Mouse (Mus musculus): Measurements from ENCODE around the gene Cdh24. TPM values are rescaled to one million over a fixed set of nuclear protein-coding genes. Genes with fewer than 3 reads are reported as not detected.

The Cdh24 gene
- polyA plus RNA-seq, 1 experiment = not detected

Other genes starting within 250 kb of the Cdh24 start
- gene Slc7a7, start 223.6 kb downstream of the Cdh24 start, polyA plus RNA-seq (2012; ENCODE audit: insufficient read depth, insufficient read length, missing spikeins) = 0.52 and 1.8 TPM in 2 replicates
- gene Mrpl52, start 214.5 kb downstream of the Cdh24 start, polyA plus RNA-seq (2012; ENCODE audit: insufficient read depth, insufficient read length, missing spikeins) = 145 and 148 TPM in 2 replicates
- 10.8 and 10.9 TPM in 2 replicates for gene Mmp14, start 209.8 kb downstream of the Cdh24 start, polyA plus RNA-seq (2012; ENCODE audit: insufficient read depth, insufficient read length, missing spikeins)
- gene Lrp10, start 177.2 kb downstream of the Cdh24 start, polyA plus RNA-seq (2012; ENCODE audit: insufficient read depth, insufficient read length, missing spikeins) = 36.5 and 53.8 TPM in 2 replicates
- not detected in 2 replicates for gene Rem2, start 165.3 kb downstream of the Cdh24 start, polyA plus RNA-seq (2012; ENCODE audit: insufficient read depth, insufficient read length, missing spikeins)
- 20.4 and 25.8 TPM in 2 replicates for gene Prmt5, start 123.8 kb downstream of the Cdh24 start, polyA plus RNA-seq (2012; ENCODE audit: insufficient read depth, insufficient read length, missing spikeins)
- gene Haus4, start 86.7 kb downstream of the Cdh24 start, polyA plus RNA-seq (2012; ENCODE audit: insufficient read depth, insufficient read length, missing spikeins) = 4.1 and 6.8 TPM in 2 replicates
- 3.1 and 5.6 TPM in 2 replicates for gene Ajuba, start 63.8 kb downstream of the Cdh24 start, polyA plus RNA-seq (2012; ENCODE audit: insufficient read depth, insufficient read length, missing spikeins)
- 2.6 and 5.2 TPM in 2 replicates for gene 4931414P19Rik, start 35.4 kb downstream of the Cdh24 start, polyA plus RNA-seq (2012; ENCODE audit: insufficient read depth, insufficient read length, missing spikeins)
- 231 and 291 TPM in 2 replicates for gene Psmb5, start 23.3 kb downstream of the Cdh24 start, polyA plus RNA-seq (2012; ENCODE audit: insufficient read depth, insufficient read length, missing spikeins)
- gene Psmb11, start 19.9 kb downstream of the Cdh24 start, polyA plus RNA-seq (2012; ENCODE audit: insufficient read depth, insufficient read length, missing spikeins) = not detected in 2 replicates
- gene Gm17606, start 412 bp downstream of the Cdh24 start, polyA plus RNA-seq (2012; ENCODE audit: insufficient read depth, insufficient read length, missing spikeins) = not detected in 2 replicates
- 33.3 and 43.1 TPM in 2 replicates for gene 1700123O20Rik, start 44.9 kb upstream of the Cdh24 start, polyA plus RNA-seq (2012; ENCODE audit: insufficient read depth, insufficient read length, missing spikeins)
- 47.2 and 50.6 TPM in 2 replicates for gene Acin1, start 45.6 kb upstream of the Cdh24 start, polyA plus RNA-seq (2012; ENCODE audit: insufficient read depth, insufficient read length, missing spikeins)
- not detected in 2 replicates for gene Gm29776, start 57.5 kb upstream of the Cdh24 start, polyA plus RNA-seq (2012; ENCODE audit: insufficient read depth, insufficient read length, missing spikeins)
- not detected in 2 replicates for gene Cebpe, start 70.8 kb upstream of the Cdh24 start, polyA plus RNA-seq (2012; ENCODE audit: insufficient read depth, insufficient read length, missing spikeins)
- 2.4 and 2.8 TPM in 2 replicates for gene Slc7a8, start 140.6 kb upstream of the Cdh24 start, polyA plus RNA-seq (2012; ENCODE audit: insufficient read depth, insufficient read length, missing spikeins)
- 1.5 and 2.0 TPM in 2 replicates for gene Rnf212b, start 172.8 kb upstream of the Cdh24 start, polyA plus RNA-seq (2012; ENCODE audit: insufficient read depth, insufficient read length, missing spikeins)
- 3.3 and 4.6 TPM in 2 replicates for gene Homez, start 229.6 kb upstream of the Cdh24 start, polyA plus RNA-seq (2012; ENCODE audit: insufficient read depth, insufficient read length, missing spikeins)
- gene Ppp1r3e, start 236.2 kb upstream of the Cdh24 start, polyA plus RNA-seq (2012; ENCODE audit: insufficient read depth, insufficient read length, missing spikeins) = 15.9 and 20.3 TPM in 2 replicates
- gene Bcl2l2, start 242.0 kb upstream of the Cdh24 start, polyA plus RNA-seq (2012; ENCODE audit: insufficient read depth, insufficient read length, missing spikeins) = 26.3 and 28.2 TPM in 2 replicates
- not detected in 2 replicates for gene Gm20521, start 242.1 kb upstream of the Cdh24 start, polyA plus RNA-seq (2012; ENCODE audit: insufficient read depth, insufficient read length, missing spikeins)